Mouse (Mus musculus) adrenal gland, postnatal 25 days (tissue): ENCODE results near the gene Ggt1. TPM values are rescaled to one million over a fixed set of nuclear protein-coding genes. Genes with fewer than 3 reads are reported as not detected.

Experiments
- DNase-seq: peaks from one replicate; pipeline ENCODE4 v3.0.0; 2021; ENCODE audit warnings: mixed read lengths
- total RNA-seq: library from RNA; stranded (reverse); gene quantifications from 2 replicates; pipeline ENCODE4 v1.2.3, GENCODE M21; 2021

The Ggt1 gene
- total RNA-seq, 1 experiment from 2014 or later, result not detected

- no peak for DNase-seq
Observed at GRCm38 (mm10) chr10:75573965-75574364, 12.6 kb downstream of the Ggt1 start.

GRCm38 (mm10) chr10:75579129-75579528, 17.7 kb downstream of the Ggt1 start:
- no peak for DNase-seq

- DNase-seq, result peak; percentile 90
Observed at GRCm38 (mm10) chr10:75585876-75586552, 24.6 kb downstream of the Ggt1 start.

- no peak for DNase-seq
Observed at GRCm38 (mm10) chr10:75586553-75586879, 25.1 kb downstream of the Ggt1 start.

GRCm38 (mm10) chr10:75587781-75588180, 26.4 kb downstream of the Ggt1 start:
- no peak for DNase-seq

- no peak for DNase-seq
Observed at GRCm38 (mm10) chr10:75588336-75588735, 26.9 kb downstream of the Ggt1 start.

- DNase-seq, result peak; percentile 36
Observed at GRCm38 (mm10) chr10:75589129-75589528, 27.7 kb downstream of the Ggt1 start, which contains the start of gene Ggt5. Ggt5 (plus strand) TSS chr10:75589340.

GRCm38 (mm10) chr10:75589651-75590050, 28.2 kb downstream of the Ggt1 start:
- DNase-seq, result no peak

- DNase-seq, result no peak
Observed at GRCm38 (mm10) chr10:75591211-75591894, 29.9 kb downstream of the Ggt1 start.

GRCm38 (mm10) chr10:75592585-75592984, 31.2 kb downstream of the Ggt1 start:
- no peak for DNase-seq

- DNase-seq, result peak; percentile 73
Observed at GRCm38 (mm10) chr10:75595981-75596380, 34.6 kb downstream of the Ggt1 start.

- no peak for DNase-seq
Observed at GRCm38 (mm10) chr10:75600189-75600730, 38.9 kb downstream of the Ggt1 start.

GRCm38 (mm10) chr10:75605162-75605846, 43.9 kb downstream of the Ggt1 start:
- DNase-seq, result no peak

GRCm38 (mm10) chr10:75607253-75607652, 45.8 kb downstream of the Ggt1 start:
- DNase-seq, result no peak

GRCm38 (mm10) chr10:75608975-75609374, 47.6 kb downstream of the Ggt1 start:
- peak; percentile 23 for DNase-seq

- DNase-seq, result no peak
Observed at GRCm38 (mm10) chr10:75610486-75610885, 49.1 kb downstream of the Ggt1 start.

- no peak for DNase-seq
Observed at GRCm38 (mm10) chr10:75616044-75616443, 54.6 kb downstream of the Ggt1 start.

GRCm38 (mm10) chr10:75620818-75621217, 59.4 kb downstream of the Ggt1 start:
- DNase-seq, result no peak

- no peak for DNase-seq
Observed at GRCm38 (mm10) chr10:75625920-75626319, 64.5 kb downstream of the Ggt1 start.

GRCm38 (mm10) chr10:75626991-75627390, 65.6 kb downstream of the Ggt1 start:
- DNase-seq, result no peak

GRCm38 (mm10) chr10:75627490-75627889, 66.1 kb downstream of the Ggt1 start:
- peak; percentile 74 for DNase-seq

GRCm38 (mm10) chr10:75632633-75633032, 71.2 kb downstream of the Ggt1 start:
- no peak for DNase-seq

GRCm38 (mm10) chr10:75633048-75633447, 71.6 kb downstream of the Ggt1 start:
- DNase-seq, result no peak
